Mouse (Mus musculus) neutrophil, adult 59 days (primary cell): Measurements from ENCODE around the gene Ascc1. TPM values are rescaled to one million over a fixed set of nuclear protein-coding genes. Genes with fewer than 3 reads are reported as not detected.

Source experiments
- total RNA-seq, 2 experiments: library from RNA; stranded (reverse); gene quantifications; 1 replicate in 1 of 2; 2 replicates in 1 of 2; pipeline ENCODE4 v1.2.4; 2023

Gene Ascc1
- total RNA-seq: 10 to 100 TPM in 1 of 2 experiments, 1 to 10 TPM in 1; 9.0 to 11.6 TPM

DNA sequence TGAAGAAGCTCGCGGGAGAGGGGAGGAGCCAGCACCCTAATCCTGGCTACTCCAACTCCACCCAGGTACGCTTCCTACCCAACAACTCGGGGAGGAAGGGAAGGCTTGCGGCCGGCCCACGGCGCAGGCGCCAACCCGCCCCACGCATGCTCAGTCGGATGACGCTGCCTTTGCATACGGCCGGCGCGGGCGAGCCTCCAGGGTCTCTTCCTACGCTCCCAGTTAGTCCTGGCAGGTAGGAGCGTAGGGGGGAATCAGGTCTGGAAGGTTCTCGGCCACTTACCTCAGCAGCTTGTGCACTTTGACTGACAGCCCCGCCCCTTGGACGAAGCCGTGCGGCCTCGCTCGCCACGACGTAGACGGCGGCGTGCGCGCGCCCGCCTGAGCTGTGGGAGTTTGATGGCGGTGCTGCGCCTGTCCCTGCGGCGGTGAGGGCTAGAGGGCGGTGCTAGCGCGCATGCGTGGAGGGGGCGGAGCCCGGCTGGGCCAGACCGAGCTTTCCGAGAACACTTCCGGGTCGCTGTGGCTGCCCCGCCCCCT is at the start of gene Ascc1, which contains the start of gene Anapc16:
Gene Ascc1, plus strand, starts transcription at position 133 of the 540 bp plus-strand sequence.
Gene Anapc16, minus strand, starts transcription at position 463 of the 540 bp plus-strand sequence.

DNA sequence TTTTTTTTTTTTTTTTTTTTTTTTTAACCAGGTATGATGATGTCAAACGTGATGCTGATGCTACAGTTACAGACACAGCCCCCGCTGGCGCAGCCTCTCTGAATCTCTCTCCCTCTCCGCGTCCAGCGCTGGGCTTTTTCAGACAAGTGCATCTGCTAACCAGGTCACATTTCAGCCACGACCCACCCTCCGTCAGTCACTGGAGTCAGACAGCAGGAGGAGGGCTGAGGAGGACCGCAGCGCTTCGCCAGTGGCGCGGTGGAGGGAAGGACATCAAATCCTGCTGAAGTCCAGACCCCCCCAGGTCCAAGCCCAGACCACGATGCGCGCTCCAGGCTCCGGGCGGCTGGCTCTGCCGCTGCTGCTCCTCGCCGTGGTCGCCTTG is 103.5 kb downstream of the Ascc1 start, which contains the start of gene Spock2:
Gene Spock2, plus strand, starts transcription at position 74 of the 385 bp plus-strand sequence.

Other genes with a start within 250 kb of the Ascc1 start
- gene Dnajb12, start 123.2 kb upstream of the Ascc1 start, total RNA-seq: 10 to 100 TPM; 28.4 to 33.0 TPM
- gene Ddit4, start 51.0 kb upstream of the Ascc1 start, total RNA-seq: 10 to 100 TPM; 11.6 to 14.5 TPM
- gene Anapc16, start 330 bp downstream of the Ascc1 start, total RNA-seq: 10 to 100 TPM; 24.3 to 26.5 TPM
- under 1 TPM; 0.26 to 0.33 TPM for gene Spock2, start 103.4 kb downstream of the Ascc1 start, total RNA-seq
- gene Chst3, start 216.5 kb downstream of the Ascc1 start, total RNA-seq: 1 to 10 TPM in 1 of 2 experiments, under 1 TPM in 1; 0.98 to 3.7 TPM